Mouse (Mus musculus): ENCODE data around the gene Hsf2bp.

GRCm38 (mm10) chr17:31974694-31975093, 61.5 kb downstream of the Hsf2bp start:
- no peak for TF ChIP-seq POLR2A (IDR thresholded peaks at IDR 0.05; ENCODE audit: borderline replicate concordance, low read depth, low read length)
- TF ChIP-seq CTCF (IDR thresholded peaks at IDR 0.05; ENCODE audit: low read depth, low read length), result no peak

Measured in bone marrow macrophage, adult 2 months (primary cell).